Mouse (Mus musculus): ENCODE measurements around the gene Rnf186.

- TF ChIP-seq CTCF (IDR thresholded peaks at IDR 0.05; ENCODE audit: extremely low read depth, insufficient read length, insufficient replicate concordance, low read depth, low read length) (no peak), POLR2A (IDR thresholded peaks at IDR 0.05; ENCODE audit: low read depth, low read length) (no peak)
Measured at GRCm38 (mm10) chr4:138965871-138966270, 1.0 kb upstream of the Rnf186 start.

Data from small intestine, adult 2 months (tissue).